Mouse (Mus musculus): ENCODE data around the gene Copz2.

- TF ChIP-seq EP300 (IDR thresholded peaks at IDR 0.05; ENCODE audit: low read depth) (no peak), CTCF (IDR thresholded peaks at IDR 0.05; ENCODE audit: low read depth) (no peak)
Observed at GRCm38 (mm10) chr11:96816979-96817378, 32.7 kb upstream of the Copz2 start.
